Mouse (Mus musculus) left cerebral cortex, postnatal 4 days (tissue): ENCODE results near the gene Pcyt2. TPM values are rescaled to one million over a fixed set of nuclear protein-coding genes. Genes with fewer than 3 reads are reported as not detected.

Experiments used
- DNase-seq: peaks from one replicate; pipeline ENCODE4 v3.0.0-alpha.2; 2022
- intact Hi-C: fragments of 180-260 bp; cut with DNase I; formaldehyde crosslinking; loops from one replicate; pipeline ENCODE4 v1.15.1; 2025
- microRNA-seq: library from miRNA; unstranded; fragments of <30 nt; microRNA quantifications from one replicate; pipeline ENCODE4 v1.2.0, GENCODE M21; 2022
- total RNA-seq, 2 experiments: library from RNA; stranded (reverse); gene quantifications; 2 replicates each; pipeline ENCODE4 v1.2.3; 2021

Gene Pcyt2
- total RNA-seq, 2 experiments from 2014 or later, result 144 to 168 TPM

DNA sequence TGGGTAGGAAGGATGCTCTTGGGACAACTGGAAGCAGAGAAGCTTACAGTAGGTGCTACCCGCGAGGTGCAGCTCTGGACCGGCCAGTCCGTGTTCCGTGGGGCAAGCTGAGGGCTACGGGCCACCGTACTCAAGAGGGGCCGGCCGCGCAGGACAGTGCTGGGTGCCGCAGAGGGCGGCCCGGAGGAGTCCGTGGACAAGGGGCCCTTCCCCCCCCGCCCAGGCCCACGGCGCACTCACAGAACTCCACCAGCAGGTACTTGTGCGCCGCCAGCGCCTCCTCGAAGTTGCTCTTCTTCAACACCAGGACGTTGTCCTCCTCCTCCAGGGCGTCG, 45.4 kb downstream of the Pcyt2 start:
- no peak for DNase-seq
- intact Hi-C loops, result no loop called here

DNA sequence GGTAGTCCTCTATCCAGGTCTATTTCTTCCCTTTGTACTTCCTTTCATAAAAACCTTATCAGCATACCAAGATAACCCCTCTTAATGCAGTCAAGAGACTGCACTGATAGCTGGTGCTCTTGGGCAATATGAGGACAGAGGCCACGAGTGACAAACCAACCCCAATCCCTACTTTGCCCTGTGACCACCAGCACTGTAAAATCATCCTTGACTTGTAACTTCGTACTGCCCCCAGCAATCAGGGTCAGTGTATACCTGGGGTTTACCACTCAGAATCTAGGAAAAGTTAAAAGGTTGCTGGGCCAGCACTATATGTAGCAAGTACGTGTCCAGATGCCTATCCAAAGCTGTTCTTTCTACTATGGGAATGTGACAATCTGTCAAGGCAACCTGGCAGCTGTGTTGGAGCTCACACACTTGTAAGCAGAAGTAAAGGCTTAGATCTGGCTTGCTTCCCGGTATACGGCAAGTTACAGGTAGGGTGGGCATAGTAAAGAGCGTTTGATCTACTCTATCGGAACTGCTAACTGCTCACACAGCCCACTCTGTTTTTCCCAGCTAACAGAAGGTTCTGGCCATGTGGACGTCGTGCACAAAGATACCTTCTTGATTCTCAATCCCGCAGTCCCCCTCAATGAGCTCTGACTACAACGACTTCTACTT, 45.9 kb downstream of the Pcyt2 start:
- DNase-seq, result no peak
- intact Hi-C loops, result no loop called here

DNA sequence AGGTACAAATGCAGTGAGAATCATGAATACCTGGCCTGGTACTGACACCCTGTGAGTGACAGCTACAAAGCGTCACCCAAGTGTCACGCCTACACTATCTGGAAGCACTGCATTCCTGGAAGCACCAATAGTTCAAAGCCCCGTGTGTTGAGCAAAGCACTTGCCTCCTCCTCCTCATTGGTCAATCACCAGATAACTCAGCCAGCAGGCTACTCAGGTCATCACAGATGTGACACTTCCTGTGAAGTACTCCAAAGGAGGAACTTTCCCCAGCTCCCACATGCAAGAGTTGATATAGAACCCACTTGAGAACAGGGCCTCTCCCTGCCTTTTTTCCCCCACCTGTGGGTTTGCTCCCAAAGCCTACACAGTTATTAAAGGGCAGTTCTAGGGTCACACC, 46.6 kb downstream of the Pcyt2 start:
- intact Hi-C loops, result no loop called here
- DNase-seq, result no peak

DNA sequence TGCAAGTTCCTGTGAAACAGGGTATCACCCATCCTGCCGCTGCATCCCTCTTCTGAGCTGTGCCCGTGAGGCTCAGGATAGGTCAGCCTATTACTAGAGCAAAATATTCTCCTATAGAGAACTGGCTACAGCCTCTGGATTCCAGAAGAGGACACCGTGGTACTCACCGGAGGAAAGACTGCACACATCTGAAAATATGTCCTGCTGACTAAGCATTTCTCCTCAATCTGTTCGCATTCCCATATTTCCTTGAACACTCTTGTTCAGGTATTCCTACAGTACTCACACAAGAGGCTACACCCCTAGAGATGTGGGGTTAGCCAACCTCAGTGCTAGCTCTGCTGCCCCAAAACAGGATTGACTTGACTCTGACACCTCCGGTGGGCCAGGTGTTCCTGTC, 49.4 kb downstream of the Pcyt2 start:
- intact Hi-C loops, result loop anchor here (5.0 kb wide), 1 partner anchor 51 kb away; no protein-coding TSS in a partner anchor
- DNase-seq, result no peak

DNA sequence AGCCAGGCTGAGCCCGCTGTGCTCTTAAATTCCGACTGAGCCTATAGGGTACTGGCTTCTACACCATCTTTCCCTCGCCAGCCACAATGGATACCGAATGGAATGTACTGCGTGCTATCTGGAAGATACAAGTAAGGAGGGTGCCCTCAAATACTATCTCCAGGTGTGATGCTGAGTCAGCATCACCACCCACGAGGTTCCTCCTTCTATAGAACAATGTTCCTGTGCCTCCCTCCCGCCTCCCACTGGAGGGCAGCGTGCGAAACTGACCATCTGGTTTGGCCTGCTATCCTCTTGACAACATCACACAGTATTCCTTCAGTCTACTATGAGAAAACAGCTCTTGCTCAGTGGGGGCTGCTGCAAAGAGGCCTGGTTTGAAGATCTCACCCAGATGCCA, 52.6 kb downstream of the Pcyt2 start:
- DNase-seq, result no peak
- intact Hi-C loops, result loop anchor here (5.0 kb wide), 1 partner anchor 48 kb away; no protein-coding TSS in a partner anchor

DNA sequence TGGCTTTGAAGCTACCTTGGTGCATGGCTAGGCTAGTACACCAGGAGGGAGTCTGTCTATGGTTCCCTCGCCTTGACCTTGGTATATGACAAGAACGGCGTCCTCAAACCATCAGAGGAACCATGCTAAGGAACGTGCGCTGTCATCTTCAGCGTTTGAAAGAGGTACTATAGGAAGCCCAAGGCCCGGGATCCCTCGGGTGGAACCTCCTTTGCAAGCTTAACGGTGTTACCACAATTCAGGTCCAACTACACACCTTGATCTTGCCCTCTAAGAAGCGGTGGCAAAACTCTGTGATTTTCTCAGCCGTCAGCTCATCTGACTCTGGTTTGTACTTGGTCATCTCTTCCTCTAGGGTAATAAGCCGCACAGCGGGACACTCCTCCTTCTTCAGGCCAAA, 54.8 kb downstream of the Pcyt2 start:
- intact Hi-C loops, result no loop called here
- DNase-seq, result no peak

DNA sequence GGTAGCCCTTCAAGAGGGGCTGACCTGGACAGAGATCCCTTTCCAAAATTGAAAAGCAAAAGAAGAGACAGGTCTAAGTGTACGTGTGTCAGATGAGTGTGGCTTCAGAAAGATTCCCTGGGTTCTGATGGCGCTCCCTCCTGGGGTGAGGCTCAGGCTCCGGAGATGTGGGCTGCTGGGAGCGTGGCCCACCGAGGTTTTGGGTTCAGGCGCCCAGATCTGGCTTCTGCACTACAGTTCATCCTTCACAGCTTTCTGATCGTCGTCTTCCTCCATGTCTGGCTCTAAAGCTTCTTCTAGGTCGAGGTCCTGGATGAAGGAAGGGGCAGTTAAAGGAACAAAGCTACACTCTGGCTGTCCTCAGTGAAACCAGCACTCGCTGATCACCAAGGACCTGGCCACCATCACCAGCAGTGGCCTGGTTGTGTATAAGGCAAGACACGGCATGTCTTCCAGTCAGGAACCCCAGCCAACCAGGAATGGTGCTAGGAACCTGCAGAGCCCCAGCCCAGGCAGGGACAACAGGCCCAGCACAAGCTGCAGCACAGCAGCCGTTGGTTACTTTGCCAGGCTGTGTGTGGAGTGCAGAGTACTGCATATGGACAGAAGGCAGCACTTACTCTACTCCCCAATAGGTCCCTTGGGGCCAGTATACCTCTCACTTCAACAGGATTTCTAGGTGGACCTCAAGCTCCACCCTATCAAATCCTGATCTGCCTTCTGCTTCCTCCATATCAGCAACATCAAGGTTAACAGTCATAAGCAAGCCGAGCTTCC, 56.6 kb downstream of the Pcyt2 start:
- DNase-seq, result no peak
- intact Hi-C loops, result no loop called here

Small RNA genes lying within 50 kb of the gene (microRNA-seq; reads per million reads assigned to microRNA genes)
- gene Mir6936, result not detected

Other genes with a start within 250 kb of the Pcyt2 start
- gene Faap100, start 239.2 kb downstream of the Pcyt2 start, total RNA-seq, result 100 to 1,000 TPM in 1 of 2 experiments, 10 to 100 TPM in 1; 94.5 to 100 TPM
- gene Nploc4, start 180.2 kb downstream of the Pcyt2 start, total RNA-seq, result 10 to 100 TPM; 63.8 to 66.2 TPM
- gene Tspan10, start 175.3 kb downstream of the Pcyt2 start, total RNA-seq, result 10 to 100 TPM in 1 of 2 experiments, under 1 TPM in 1; 0.77 to 13.3 TPM
- gene Pde6g, start 164.4 kb downstream of the Pcyt2 start, total RNA-seq, result under 1 TPM; 0.22 to 0.32 TPM
- 1 to 10 TPM; 7.9 to 9.6 TPM for gene Oxld1, start 159.9 kb downstream of the Pcyt2 start, total RNA-seq
- gene Ccdc137, start 159.8 kb downstream of the Pcyt2 start, total RNA-seq, result 10 to 100 TPM; 21.2 to 24.6 TPM
- 10 to 100 TPM; 43.9 to 46.0 TPM for gene Arl16, start 150.3 kb downstream of the Pcyt2 start, total RNA-seq
- gene Mrpl12, start 133.3 kb downstream of the Pcyt2 start, total RNA-seq, result 10 to 100 TPM; 74.4 to 74.5 TPM
- gene Slc25a10, start 126.1 kb downstream of the Pcyt2 start, total RNA-seq, result 10 to 100 TPM; 27.2 to 27.6 TPM
- gene Gcgr, start 87.2 kb downstream of the Pcyt2 start, total RNA-seq, result under 1 TPM in 1 of 2 experiments, not detected in 1; 0.18 TPM
- 100 to 1,000 TPM; 105 to 113 TPM for gene Mcrip1, start 68.2 kb downstream of the Pcyt2 start, total RNA-seq
- gene Ppp1r27, start 66.8 kb downstream of the Pcyt2 start, total RNA-seq, result not detected
- 100 to 1,000 TPM; 187 to 203 TPM for gene P4hb, start 44.7 kb downstream of the Pcyt2 start, total RNA-seq
- 100 to 1,000 TPM; 351 to 368 TPM for gene Arhgdia, start 36.3 kb downstream of the Pcyt2 start, total RNA-seq
- gene Alyref, start 19.6 kb downstream of the Pcyt2 start, total RNA-seq, result 100 to 1,000 TPM; 111 to 113 TPM
- gene Anapc11, start 19.5 kb downstream of the Pcyt2 start, total RNA-seq, result 100 to 1,000 TPM; 113 to 115 TPM
- gene Npb, start 9.5 kb downstream of the Pcyt2 start, total RNA-seq, result 1 to 10 TPM in 1 of 2 experiments, not detected in 1; 1.4 TPM
- 10 to 100 TPM; 37.5 to 38.0 TPM for gene Sirt7, start 7.3 kb upstream of the Pcyt2 start, total RNA-seq
- 10 to 100 TPM; 83.3 to 85.8 TPM for gene Mafg, start 15.7 kb upstream of the Pcyt2 start, total RNA-seq
- gene Pycr1, start 25.8 kb upstream of the Pcyt2 start, total RNA-seq, result 1 to 10 TPM; 6.1 to 8.3 TPM
- 1 to 10 TPM; 1.0 to 2.9 TPM for gene Myadml2, start 30.2 kb upstream of the Pcyt2 start, total RNA-seq
- gene Notum, start 43.2 kb upstream of the Pcyt2 start, total RNA-seq, result 1 to 10 TPM; 4.7 to 7.8 TPM
- 10 to 100 TPM; 79.1 TPM for gene Aspscr1, start 55.0 kb upstream of the Pcyt2 start, total RNA-seq
- 10 to 100 TPM; 31.2 to 35.1 TPM for gene Cenpx, start 95.8 kb upstream of the Pcyt2 start, total RNA-seq
- gene Lrrc45, start 96.0 kb upstream of the Pcyt2 start, total RNA-seq, result 10 to 100 TPM; 76.4 to 78.9 TPM
- 100 to 1,000 TPM; 505 to 551 TPM for gene Rac3, start 103.5 kb upstream of the Pcyt2 start, total RNA-seq
- gene Dcxr, start 109.3 kb upstream of the Pcyt2 start, total RNA-seq, result 1 to 10 TPM; 2.5 to 3.2 TPM
- gene Cbr2, start 114.2 kb upstream of the Pcyt2 start, total RNA-seq, result 1 to 10 TPM; 2.9 to 3.0 TPM
- 10 to 100 TPM; 29.6 to 85.6 TPM for gene Hmga1b, start 144.9 kb upstream of the Pcyt2 start, total RNA-seq
- 10 to 100 TPM; 82.1 to 87.1 TPM for gene Rfng, start 166.3 kb upstream of the Pcyt2 start, total RNA-seq
- 100 to 1,000 TPM; 142 to 154 TPM for gene Gps1, start 166.3 kb upstream of the Pcyt2 start, total RNA-seq
- gene Dus1l, start 178.5 kb upstream of the Pcyt2 start, total RNA-seq, result 10 to 100 TPM; 40.2 to 45.5 TPM
- gene Fasn, start 206.6 kb upstream of the Pcyt2 start, total RNA-seq, result 100 to 1,000 TPM; 448 to 457 TPM